Mouse (Mus musculus) spleen, adult 2 months (tissue): ENCODE measurements at regions not wholly inside any gene's neighbourhood (a gene's known extent, or its start where the extent isn't known, plus 50 kb on each side); places are given as distances from the start of the nearest gene placed in this dataset.

ENCODE experiments used
- DNase-seq, 2 experiments: peaks; one replicate each; pipeline versions ENCODE4 v3.0.0 to v3.0.0-alpha.2; 2012 to 2021; ENCODE audit warnings: low spot score in 2 of 2, low read depth in 1 of 2
- H3K27ac ChIP-seq: fragments of 200-500 bp; 2 replicates; pipeline ENCODE4 v1.5.1; 2012; ENCODE audit warnings: low read length, inconsistent platforms; ENCODE audit not compliant: insufficient read depth
- H3K27me3 ChIP-seq: fragments of 200-500 bp; 2 replicates; pipeline ENCODE4 v1.6.1; 2012; ENCODE audit warnings: mild to moderate bottlenecking, moderate library complexity, low read length, inconsistent platforms; ENCODE audit not compliant: control insufficient read depth, insufficient read depth
- H3K36me3 ChIP-seq: fragments of 200-500 bp; 2 replicates; pipeline ENCODE4 v1.6.1; 2012; ENCODE audit warnings: mild to moderate bottlenecking, low read length, inconsistent platforms; ENCODE audit not compliant: control insufficient read depth, insufficient read depth
- H3K4me1 ChIP-seq: fragments of 200-500 bp; 2 replicates; pipeline ENCODE4 v1.6.1; 2011; ENCODE audit warnings: inconsistent platforms; ENCODE audit not compliant: control insufficient read depth, insufficient read depth, insufficient read length
- H3K4me3 ChIP-seq: fragments of 200-500 bp; 2 replicates; pipeline ENCODE4 v1.5.1; 2011; ENCODE audit warnings: mild to moderate bottlenecking, inconsistent platforms; ENCODE audit not compliant: insufficient read depth, insufficient read length; ENCODE audit errors: extremely low read depth
- CTCF ChIP-seq: fragments of 200-500 bp; IDR thresholded peaks from 2 replicates; pipeline ENCODE4 v1.5.1; 2011; ENCODE audit warnings: mild to moderate bottlenecking, inconsistent platforms; ENCODE audit not compliant: insufficient read depth, insufficient read length, insufficient replicate concordance; ENCODE audit errors: extremely low read depth
- POLR2A ChIP-seq: fragments of 200-500 bp; IDR thresholded peaks from 2 replicates; pipeline ENCODE4 v1.6.1; 2011; ENCODE audit warnings: low read depth, low read length, inconsistent platforms
- WGBS: fragments of 180-500 bp; shearing (Covaris S2); methylation state at CpG from one replicate; pipeline ENCODE4 v1.1.7; 2018; 5-methylcytosine and 5-hydroxymethylcytosine counted together

DNA sequence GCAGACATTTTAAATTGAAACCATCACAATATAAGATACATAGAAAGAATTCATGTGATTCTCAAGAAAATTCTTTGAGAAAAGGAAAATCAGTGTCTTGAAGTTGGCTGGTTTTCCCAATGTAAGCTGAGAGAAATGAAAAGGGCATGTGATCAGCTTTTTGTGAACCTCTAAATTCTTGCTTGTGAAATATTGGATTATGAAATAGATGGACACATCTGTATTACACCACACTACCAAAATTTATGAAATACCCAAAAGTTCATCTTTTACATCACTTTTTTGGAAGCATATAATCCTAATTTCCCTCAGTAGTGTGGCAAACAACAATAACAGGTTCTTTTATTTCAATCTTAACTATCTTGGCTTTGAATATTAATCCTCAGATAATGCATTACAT is 77.4 kb upstream of the Tusc1 start:
- no peak for TF ChIP-seq CTCF
- no peaks in the 10 kb centered on the region for H3K36me3 ChIP-seq
- no peaks in the 10 kb centered on the region for H3K4me1 ChIP-seq
- no peak overlapping the region for H3K4me3 ChIP-seq
- H3K27ac ChIP-seq: no peak overlapping the region
- no peaks in the 10 kb centered on the region for H3K27me3 ChIP-seq
- DNase-seq: no peak

DNA sequence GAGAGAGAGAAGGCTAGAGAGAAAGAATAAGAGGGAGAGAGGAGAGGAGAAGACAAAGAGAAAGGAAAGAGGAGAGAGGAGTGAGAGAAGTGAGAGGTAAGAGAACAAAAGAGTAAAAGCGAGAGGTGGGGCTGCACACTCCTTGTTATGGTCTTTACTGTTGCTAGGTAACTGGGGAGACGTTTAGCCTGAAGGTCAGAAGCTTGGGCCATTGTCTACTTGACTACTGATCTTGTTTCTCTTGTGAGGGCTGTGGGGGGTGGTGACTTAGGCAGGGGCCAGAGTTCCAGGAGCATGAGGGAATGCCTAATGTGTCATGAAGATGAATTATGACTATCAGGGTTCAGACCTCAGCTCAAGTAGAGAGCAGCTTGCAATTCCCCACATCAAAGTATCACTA is 71.6 kb upstream of the Tusc1 start:
- H3K27me3 ChIP-seq: no peaks in the 10 kb centered on the region
- DNase-seq: no peak
- H3K4me3 ChIP-seq: no peak overlapping the region
- no peaks in the 10 kb centered on the region for H3K36me3 ChIP-seq
- 67% methylated on average over 2 of the region's 2 CpGs for WGBS
- no peaks in the 10 kb centered on the region for H3K4me1 ChIP-seq
- TF ChIP-seq POLR2A: no peak
- no peak for TF ChIP-seq CTCF
- no peak overlapping the region for H3K27ac ChIP-seq

GRCm38 (mm10) chr4:93400579-93400978 is 65.3 kb upstream of the Tusc1 start:
- TF ChIP-seq CTCF (no peak), POLR2A (no peak)
- Histone ChIP-seq H3K27ac (no peak overlapping the region), H3K36me3 (no peaks in the 10 kb centered on the region), H3K27me3 (no peaks in the 10 kb centered on the region), H3K4me1 (no peaks in the 10 kb centered on the region), H3K4me3 (no peak overlapping the region)
- DNase-seq: no peak
